Mouse (Mus musculus) cerebellum, postnatal 25 days (tissue): ENCODE results near the gene Abr.

ENCODE experiments used
- DNase-seq, 2 experiments: peaks; one replicate each; pipeline ENCODE4 v3.0.0; 2021; ENCODE audit warnings: mixed read lengths in 2 of 2

Gene Abr

DNA sequence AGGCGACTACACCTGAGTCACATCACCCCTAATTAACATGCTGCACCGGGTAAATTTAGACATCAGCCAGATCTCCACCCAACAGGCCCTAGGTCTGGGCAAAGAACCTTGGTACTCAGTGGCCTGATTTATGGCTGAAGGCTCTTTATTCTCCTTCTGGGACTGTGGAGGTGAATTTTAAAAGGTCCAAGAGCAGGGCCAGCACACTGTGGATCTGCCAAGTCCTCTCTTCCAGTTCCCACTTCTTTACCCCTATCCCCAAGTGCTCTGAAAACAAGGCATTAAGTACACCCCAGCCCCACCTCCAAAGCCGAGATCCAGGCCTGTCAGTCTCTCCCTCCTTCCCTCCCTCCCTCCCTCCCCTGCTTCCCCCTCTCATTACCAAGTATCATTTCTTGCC lies 59.5 kb downstream of the Abr start:
- no peak for DNase-seq

DNA sequence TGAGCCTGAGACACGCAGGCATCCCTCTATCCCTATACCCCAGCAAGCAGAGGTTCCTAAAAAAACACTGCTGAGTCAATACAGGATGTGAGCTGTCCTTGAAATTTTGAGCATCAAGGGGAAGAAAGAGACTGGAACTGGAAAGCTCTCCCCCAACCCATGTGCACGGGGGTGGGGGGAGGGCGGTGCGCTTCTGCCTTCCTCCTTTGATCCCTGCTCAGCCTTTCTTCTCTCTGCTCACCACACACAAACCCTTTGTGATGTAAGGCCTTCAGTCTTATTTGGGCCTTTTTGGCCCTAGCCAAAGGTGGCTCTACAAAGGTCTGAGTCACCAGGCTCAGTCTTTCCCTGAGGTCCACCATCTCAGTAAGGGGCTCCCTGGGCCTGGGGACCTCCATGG lies 59.9 kb downstream of the Abr start:
- DNase-seq: no peak

DNA sequence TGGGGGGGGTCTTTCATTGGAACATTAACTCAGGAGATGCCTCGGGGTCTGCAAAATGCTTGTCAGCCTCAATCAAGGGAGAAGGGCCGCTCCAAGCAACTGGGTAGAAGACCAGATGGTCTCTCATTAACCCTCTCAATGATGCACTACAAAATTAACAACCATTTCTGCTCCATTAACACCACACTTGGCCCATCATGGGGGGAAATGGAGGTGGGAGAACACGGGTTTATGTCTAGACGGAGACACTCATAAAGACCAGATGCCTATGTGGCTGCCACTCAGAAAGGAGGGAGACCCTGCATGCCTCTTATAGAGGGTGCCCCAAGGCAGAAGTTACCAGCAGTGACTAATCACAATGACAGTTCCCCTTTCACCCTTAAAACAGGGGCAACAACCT lies 64.3 kb downstream of the Abr start:
- DNase-seq: no peak

DNA sequence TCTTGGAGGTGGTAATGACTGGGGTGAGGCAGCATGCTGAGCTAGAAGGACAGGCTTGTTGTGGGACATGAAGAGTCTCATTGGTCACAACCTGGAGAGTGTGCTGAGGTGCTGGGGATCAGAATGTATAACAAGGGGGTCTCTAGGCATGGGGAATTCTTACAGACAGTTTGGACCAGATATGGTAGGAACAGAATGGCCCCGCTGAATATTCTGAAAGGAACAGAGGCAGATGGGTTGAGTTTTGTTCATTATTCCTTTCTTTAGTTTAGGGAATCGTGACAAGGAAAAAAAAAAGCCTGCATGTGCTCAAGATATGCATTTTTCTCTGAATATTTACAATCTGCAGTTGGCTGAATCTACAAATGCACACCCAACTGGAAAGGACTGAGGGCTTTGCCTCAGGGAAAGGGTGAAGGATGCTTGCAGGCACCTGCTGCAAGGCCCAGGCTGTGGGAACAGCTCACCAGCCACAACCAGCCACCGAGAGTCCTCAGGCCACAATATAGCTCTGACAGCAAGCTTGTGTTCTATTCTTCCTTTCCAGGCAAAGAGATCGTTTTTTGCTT lies 73.9 kb downstream of the Abr start:
- no peak for DNase-seq

DNA sequence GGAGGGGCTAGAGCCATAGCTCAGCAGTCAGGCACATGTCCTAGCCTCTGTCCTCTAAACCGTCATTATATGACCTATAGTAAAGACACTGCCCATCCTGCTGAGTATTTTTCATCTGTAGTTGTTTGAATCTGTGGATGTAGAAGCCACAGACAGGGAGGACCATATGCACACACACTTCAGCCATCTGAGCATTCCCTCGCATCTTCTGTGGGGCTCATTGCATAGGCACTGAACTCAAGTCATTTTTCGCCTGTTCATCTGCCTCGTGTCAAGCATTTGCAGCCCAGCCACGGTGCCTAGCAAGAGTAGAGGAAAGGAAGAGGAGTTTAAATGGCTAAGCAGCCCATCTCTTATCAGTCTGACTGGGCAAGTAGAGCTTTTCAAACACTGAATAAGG lies 74.7 kb downstream of the Abr start:
- no peak for DNase-seq

DNA sequence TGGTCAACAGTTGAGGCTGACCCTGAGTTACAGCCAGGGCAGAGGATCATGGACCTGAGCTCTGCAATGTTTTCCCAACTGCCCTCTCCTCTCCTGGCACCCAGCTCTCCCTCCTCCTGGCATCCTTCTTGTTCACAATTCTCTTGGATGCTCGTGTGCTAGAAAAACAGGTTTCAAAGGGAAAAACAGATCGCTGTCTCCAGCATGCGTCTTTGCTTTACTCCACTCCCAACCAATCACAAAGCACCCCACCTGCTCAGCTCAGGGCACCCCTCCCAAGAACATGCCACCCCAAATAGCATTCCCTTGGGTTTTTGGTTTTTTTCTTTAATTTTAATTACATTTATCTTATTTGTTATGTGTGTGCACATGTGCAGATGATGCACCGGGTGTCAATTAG lies 75.7 kb downstream of the Abr start:
- no peak for DNase-seq

DNA sequence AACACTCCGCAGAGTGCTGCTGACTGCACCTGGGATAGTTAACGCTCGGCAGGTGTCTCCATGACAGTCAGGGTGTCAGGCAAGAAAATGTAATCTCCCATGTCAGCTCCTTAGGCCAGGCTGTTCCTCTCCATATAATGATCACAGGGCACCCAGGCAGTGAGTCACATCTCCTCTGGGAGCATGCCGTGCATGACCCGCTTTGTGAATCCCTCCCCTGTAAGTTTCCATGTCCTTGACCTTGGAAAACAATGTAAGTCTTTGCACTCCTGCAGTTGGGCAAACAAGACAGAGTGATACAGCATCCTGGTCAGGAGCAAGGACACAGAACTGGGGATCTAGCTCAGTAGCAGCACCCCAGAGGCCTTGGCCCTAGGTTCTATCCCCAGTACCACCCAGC lies 78.8 kb downstream of the Abr start:
- no peak for DNase-seq

DNA sequence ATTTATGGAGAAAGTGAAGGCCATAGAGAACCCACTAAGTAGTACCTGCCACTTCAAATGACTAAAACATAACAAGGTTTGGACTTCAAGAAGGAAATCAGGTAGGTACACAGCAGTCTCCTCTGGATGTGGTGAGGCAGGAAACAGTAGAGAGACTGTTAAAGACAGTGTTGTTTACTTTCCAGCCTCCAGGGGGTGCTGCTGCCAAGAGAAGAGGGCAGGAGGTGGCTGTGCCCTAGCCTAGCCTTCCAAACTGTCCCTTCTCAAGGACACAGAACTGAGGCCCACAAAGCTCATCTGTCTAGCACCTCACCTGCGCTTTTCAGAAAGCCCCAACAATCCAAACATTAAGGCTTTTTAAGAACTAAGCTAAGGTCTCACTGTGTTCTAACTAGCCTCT lies 81.1 kb downstream of the Abr start:
- DNase-seq: peak; percentile 72 to 87

DNA sequence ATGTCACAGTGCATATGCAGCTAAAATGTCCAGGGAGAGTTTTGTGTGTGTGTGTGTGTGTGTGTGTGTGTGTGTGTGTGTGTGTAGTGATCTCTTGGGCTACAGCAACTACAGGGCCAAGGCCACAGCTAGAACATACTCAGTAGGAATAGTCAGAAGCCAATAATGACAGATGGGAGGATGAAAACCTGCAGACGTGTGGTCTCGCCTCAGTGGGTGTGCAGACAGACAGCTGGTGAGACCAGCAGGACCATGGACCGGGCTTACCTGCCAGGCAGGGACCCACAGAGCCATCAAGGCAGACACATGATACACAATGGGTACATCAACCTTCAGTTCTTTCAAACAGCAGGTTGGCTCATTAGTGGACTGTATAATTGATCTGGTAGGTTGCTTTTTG lies 84.7 kb downstream of the Abr start:
- peak; percentile 88 for DNase-seq

DNA sequence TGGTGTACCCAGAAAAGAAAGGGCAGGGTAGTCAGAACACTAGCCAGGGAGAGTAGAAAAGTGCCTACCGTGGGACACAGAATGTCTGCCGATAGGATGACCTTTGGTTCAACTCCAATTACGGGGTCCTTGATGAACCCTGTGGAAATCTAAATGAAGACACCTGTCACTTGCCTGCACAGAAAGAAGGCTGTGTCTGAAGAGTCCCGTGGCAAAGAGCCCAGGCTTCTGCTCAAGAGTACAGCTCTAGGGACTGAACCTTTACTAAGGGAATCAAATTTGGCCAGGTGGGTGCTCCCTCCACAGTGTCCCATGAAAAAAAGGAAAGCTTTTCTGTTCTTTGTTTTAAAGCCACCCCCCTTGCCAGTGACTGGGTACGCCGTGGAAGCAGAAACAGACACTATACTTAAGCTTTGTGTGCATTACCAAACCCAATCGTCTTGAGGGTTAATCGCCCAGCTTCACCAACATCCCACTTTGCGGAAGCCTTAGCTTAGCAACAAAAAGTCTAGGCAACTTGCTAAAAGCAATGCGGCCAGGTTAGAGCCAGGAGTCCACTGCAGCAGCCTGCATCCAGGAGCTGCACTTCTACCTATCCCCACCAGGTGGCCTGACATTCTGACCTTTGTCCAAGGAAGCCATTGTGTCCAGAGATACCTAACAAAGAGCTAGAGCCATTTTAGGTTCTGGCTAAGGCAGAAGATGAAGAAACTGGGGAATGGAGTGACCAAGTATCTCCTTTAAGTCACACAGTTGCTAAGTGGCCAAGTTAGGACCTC lies 85.3 kb downstream of the Abr start:
- peak; percentile 55 to 61 for DNase-seq

DNA sequence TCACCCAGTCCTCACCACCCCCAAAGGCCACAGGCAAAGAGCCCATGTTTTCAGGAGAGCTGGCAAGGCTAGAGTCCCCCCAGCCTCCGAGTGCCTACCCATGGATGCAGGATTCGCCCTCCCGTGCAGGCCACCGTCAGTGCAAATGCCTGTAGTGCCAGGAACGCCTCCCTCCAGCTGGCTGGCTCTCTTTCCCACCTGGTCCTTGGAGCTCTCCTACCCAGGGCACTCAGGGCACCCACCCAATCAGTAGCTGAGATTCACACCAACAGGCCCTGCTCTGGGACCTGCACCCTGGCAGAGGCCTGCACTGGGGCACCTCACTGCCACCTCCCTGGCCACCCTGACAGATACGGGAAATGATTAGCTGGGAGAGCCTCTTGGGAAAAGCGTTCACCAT lies 90.1 kb downstream of the Abr start:
- DNase-seq: peak in 1 of 2 experiments; percentile 26

DNA sequence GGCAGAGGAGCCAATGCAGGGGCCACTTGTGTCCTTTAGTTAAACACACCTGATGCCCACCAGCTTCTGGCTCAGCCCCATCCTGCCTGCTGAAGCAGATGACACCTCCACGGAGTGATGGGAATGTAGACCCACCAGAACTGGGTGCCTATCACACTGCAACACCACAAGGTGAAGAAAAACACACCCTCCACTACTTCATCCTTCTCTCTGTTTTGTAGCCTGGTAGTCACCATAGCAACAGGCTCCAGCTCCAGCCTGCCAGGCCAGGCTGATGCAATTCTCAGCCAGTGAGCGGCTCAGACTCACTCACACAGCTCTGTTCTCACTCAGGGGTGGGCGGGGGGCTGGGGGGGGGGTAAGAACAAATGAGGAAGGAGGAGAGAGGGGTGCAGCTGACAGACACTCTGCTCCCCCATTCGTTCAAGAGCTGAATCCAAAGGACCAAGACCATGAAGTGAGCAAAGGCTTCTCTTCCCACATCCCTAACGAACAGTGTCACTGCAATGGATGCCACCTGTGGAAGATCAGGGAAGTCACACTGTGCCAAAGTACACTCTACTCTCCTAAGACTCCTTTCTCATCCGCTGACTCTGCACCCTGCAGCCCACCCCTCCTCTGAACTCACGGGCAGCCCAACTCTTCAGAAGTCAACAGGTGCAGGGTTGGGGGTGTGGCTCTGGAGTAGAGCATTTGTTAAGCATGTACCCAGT lies 91.0 kb downstream of the Abr start:
- no peak for DNase-seq

DNA sequence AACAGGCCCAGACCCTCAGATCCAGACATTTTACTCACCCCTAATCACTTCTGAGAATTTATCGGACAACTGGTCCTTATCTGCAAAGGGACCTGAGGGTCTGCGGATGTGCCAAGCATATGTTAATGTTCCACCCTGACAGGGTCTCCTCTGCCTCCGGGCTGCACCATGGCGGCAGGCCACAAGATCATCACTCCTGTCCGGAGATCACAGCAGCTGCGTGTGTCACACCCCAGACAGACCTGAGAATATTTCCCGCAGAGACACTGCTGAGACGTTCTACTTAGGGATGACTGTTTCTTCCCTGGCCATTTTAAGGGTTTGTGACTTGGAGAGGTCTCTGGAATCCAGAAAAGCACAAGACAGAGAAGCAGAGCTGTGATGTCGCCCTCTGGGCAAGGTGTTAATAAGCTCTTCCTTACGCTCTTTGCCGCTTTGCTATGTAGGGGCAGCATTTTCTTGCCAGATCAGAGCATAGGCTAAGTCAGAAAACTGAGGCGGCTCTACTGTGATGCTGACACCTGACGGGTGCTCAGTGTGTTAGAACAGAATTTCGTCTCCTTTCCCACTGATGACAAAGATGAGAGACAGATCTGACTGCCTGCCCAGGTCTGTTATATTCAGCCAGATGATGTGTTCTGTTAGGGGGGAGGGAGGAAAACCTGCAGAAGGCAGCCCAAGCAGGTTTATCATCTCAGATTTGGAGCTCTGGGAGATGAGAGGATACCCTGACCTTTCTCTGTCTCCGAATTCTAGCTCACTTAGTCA lies 91.8 kb downstream of the Abr start:
- DNase-seq: no peak

DNA sequence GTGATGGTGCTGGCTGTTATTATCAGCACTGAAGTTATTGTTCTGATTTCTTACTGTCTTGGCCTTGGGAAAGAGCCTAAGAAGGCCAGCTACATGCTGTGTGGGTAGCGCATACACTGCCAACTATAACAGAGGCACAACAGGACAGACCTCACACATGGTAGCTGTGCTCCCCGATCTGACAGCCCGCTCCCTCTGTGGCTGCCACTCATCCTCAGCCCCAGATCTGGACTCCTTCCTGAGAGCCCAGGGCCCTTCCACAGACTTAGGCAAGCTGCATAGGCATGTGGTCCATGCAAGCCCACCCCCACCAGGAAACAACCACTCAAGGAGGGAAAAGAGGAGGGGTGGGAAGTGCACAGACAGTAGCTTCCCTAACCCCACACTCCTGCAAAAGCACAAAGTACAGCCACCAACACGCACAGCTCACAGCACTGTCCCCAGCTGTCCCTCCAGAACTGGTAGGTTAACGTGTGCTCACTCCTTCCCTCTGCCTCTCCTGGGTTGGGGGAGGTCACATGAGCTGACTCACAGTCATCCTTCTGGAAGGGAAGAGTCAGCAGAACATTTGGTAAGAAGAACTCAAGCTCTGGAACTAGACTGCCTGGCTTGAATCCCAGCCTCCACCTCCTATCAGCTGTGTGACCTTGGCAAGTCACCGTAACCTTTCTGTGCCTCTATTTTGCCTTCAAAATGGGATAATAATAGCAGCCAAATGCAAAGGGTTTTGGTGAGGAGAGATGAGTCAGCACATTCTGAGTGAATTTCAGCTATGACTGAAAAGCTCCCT lies 92.6 kb downstream of the Abr start:
- peak in 1 of 2 experiments; percentile 44 for DNase-seq

DNA sequence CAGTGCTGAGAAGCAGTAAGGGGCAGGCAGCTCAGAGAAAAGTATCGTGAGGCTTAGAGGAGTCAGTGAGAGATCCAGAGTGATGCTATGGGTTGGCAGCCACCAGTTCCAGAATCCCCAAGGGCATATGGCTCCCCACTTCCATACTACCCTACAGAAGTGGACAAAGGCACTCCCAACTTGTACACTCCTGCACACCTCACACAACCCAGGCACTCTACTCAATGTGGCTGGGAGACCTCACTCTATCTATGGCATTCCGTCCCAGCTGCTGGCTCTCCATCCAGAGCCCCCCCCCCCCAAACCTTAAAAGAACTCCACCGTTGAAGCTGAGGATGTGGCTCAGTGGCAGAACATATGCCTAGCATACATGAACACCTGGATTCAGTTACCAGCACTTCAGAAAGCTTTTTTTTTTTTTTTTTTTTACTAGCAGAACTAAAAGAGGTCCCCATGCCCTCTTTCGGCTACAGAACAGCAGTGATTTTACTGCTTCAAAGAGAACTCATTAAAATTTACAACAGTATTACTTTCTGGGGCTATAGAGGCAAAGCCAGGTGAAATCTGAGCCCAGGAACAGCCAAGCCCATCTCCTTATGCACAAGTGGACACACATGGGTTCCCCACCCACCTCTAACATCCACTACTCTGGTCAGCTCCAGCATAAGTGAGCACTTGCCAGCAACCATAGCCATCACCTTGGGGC lies 96.3 kb downstream of the Abr start:
- DNase-seq: no peak

DNA sequence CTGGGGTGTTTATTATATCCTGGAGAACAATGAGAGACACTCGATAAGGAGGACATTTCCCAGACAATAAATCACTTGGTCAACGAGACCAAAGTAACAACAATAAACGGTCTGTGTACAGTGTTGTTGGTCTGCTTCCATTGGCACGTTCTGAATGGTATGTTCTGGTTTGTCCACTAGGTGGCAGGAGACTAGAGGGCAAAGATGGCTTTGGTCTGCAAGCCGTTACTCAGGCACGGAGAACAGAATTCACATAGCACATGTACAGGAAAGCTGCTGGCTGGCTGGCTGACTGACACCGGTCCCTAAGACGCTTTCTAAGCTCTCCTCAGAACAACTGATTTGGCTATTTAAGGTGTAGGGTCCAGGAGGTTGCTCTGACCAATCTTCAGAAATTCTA lies 97.2 kb downstream of the Abr start:
- peak; percentile 65 to 81 for DNase-seq

DNA sequence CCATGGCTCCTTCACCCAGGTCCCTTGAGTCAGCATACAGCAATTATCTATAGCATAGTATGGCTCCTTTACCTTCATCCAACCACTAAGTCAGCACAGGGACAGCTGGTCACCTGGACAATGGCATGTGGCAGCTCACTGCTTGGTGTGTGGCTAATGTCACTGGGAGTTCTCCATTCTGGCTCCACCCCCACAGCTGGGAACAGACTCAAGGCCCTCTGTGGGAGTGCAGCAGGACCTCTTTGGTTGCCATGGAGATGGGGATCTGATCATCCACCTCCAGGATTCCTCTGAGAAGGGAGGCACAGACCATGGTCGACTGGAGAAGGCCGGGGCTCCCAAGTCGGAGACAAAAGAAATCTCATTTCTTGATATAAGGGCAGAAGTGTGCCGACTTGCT lies 98.8 kb downstream of the Abr start:
- DNase-seq: no peak

DNA sequence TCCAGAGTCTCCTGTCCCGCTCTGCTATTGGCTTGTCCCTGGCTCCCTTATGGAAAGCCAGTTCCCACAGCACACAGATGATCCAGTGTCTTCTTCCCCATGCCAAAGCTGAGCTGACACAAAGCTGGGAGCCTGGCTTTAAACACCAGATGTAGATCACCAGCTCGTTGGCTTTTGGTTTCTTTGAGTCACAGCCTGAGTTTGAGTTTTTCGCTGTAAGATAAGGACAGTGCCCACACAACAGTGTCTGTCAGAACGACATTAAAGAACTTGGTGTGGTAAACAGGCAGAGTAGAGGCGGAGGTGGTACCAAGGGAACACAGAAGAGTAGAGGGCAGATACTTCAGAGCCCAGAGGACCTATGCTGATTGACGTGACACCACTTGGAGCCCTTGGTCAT lies 101.2 kb downstream of the Abr start:
- DNase-seq: no peak

DNA sequence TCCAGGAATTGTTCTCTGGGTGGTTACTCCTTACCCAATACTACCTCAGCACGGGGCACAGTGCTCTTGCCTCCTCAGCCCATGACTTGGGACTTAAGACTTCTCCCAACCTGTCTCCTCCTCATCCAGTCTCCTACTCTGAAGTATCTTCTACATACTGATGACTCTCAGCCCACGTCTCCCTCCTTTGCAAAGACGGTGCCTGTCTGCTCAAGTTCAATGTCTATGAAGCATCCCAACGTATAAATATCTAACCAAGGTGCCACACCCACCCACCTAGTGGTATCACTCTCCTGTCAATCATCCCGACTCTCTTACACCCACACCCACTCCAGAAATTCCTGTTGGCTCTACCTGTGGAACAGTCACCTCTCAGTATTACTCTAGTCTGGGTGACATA lies 103.5 kb downstream of the Abr start:
- DNase-seq: no peak

DNA sequence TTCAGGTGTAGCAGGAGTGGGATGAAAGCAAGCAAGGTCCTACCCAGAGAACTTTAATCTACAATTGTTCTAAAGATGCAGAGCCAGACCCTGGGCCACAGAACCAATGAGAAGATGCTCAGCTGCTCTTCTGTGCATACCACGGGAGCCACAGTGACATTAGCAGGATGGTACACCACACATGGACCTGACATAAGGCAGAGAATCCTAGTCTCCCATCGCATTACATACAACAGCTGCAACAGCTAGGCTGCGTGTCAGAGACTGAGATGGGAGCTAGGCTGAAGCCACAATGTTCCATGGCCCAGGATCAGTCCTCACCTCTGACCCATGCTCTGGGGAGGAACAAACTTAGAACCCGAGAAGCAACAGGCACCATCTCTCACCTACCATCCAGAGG lies 104.0 kb downstream of the Abr start:
- DNase-seq: no peak

DNA sequence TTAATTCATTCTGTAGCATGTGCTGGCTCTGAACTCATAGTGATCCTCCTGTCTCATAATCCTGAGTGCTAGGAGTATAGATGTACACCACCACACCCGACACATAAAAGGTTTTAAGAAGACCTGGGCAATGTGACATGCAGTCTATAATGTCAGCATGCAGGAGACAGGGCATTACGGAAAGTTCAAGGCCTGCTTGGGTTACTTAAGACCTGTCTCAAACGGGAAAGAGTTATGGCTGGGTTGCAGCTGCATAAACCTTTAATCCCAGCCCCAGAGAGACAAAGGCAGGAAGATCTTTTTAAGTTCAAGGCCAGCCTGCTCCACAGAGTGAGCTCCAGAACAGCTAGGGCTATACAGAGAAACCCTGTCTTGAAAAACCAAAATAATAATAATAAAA lies 105.2 kb downstream of the Abr start:
- no peak for DNase-seq

DNA sequence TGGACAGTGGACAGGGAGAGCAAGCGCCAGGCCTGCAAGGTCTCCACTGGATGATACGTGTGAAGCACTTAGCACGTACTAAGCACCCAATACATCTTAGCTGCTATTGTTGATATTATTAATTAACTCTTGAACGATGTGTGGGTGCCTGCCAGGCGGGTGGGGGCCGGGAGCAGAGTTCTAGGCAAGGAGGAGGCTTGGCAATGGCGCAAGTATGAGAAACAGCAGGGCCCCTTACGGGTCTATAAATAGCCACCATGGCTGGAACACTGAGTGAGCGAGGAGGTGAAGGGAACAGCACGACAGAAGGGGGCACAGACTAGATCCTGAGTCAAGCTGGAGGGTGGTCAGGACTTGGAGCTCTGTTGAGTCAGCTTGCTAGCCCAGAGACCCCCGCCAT lies 107.0 kb downstream of the Abr start:
- no peak for DNase-seq
